Mouse (Mus musculus): ENCODE measurements around the gene Srpk3. TPM values are rescaled to one million over a fixed set of nuclear protein-coding genes. Genes with fewer than 3 reads are reported as not detected.

The Srpk3 gene
- total RNA-seq, 2 experiments from 2014 or later = 43.5 to 47.5 TPM

DNA sequence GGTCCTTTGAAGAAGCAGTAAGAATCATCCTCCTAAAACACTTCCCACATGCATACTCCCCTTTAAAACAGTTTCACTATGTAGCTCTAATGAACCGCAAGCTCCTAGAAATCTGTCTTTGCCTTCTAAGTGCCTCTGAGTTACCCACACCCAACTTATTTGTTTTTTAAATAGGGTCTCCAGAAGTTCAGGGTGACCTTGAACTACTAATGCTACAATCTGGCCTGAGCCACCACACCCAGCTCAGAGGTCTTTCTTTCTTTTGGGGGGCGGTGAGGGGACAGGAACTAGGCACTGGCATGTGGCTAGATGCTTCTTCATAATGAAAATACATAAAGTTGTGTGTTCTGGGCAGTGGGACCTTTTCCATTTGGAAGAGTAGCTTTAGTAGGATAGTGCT, 23.3 kb downstream of the Srpk3 start:
- no peak for DNase-seq
- intact Hi-C loops (cut with DNase I) = no loop called here

DNA sequence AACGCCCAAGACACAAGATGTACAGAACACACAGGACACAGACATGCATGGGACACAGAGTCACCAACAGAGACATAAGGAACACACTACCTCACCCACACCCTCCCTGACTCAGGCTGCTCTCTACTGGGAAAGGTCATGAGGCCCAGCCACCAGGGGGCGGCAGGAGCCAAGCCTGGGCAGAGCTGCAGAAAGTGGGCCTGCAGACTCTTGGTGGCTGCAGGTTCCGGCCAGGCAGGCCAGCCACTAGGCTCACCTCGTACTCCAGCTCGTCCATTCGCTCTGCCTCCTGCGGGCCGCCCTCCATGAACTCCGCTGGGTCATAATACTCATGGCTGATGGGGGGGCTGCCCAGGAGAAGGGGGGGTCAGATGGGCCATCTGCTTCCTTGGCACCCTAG, 24.3 kb downstream of the Srpk3 start:
- DNase-seq = peak; percentile 59 to 72
- intact Hi-C loops (cut with DNase I) = loop anchor here (2.0 kb wide), 2 partner anchors 96 to 148 kb away; no protein-coding TSS in a partner anchor

DNA sequence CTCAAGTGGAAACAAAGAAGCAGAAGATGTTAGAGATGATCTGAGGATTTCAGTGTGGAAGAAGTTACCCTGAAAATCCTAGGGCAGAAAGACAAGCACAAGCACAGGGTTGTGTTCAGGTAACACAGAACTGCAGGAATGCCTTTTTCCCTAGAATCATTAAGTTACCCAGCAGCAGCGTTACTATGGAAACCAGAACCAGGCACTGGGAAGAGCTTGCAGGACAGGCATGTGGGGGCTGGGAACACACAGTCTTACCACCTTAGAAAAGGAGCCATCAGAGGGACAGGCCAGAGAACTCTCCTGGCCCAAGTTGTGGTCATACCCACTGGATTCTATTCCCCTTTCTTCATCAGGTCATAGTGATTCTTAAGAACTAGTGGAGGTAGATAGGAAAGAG, 31.6 kb downstream of the Srpk3 start:
- DNase-seq = no peak
- intact Hi-C loops (cut with DNase I) = no loop called here

DNA sequence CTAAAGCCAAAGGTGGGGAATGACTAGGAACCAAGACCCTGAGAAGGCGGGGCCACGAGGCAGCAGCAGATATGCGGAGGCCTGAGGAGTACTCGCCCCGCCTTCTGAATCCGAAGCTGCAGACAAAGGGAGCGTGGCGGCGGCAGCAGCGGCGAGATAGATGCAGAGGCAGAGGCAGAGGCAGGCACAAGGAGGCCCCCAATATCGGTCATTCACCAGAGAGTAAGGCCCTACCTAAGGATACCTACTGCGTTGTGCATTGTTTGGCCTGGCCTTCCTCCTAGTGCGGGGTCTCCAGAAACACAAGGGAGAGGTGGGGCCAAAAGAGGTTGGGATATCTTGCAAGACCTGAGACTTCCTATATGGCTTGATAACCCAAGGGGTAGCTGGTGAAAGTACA, 40.9 kb downstream of the Srpk3 start:
- no peak for DNase-seq
- intact Hi-C loops (cut with DNase I) = no loop called here

- intact Hi-C loops (cut with DNase I) = no loop called here
- DNase-seq = no peak
These were observed 42.5 kb downstream of the Srpk3 start for GRCm38 (mm10) chrX:73816596-73817314.

GRCm38 (mm10) chrX:73823747-73824146, 49.5 kb downstream of the Srpk3 start:
- intact Hi-C loops (cut with DNase I) = no loop called here
- no peak for DNase-seq

DNA sequence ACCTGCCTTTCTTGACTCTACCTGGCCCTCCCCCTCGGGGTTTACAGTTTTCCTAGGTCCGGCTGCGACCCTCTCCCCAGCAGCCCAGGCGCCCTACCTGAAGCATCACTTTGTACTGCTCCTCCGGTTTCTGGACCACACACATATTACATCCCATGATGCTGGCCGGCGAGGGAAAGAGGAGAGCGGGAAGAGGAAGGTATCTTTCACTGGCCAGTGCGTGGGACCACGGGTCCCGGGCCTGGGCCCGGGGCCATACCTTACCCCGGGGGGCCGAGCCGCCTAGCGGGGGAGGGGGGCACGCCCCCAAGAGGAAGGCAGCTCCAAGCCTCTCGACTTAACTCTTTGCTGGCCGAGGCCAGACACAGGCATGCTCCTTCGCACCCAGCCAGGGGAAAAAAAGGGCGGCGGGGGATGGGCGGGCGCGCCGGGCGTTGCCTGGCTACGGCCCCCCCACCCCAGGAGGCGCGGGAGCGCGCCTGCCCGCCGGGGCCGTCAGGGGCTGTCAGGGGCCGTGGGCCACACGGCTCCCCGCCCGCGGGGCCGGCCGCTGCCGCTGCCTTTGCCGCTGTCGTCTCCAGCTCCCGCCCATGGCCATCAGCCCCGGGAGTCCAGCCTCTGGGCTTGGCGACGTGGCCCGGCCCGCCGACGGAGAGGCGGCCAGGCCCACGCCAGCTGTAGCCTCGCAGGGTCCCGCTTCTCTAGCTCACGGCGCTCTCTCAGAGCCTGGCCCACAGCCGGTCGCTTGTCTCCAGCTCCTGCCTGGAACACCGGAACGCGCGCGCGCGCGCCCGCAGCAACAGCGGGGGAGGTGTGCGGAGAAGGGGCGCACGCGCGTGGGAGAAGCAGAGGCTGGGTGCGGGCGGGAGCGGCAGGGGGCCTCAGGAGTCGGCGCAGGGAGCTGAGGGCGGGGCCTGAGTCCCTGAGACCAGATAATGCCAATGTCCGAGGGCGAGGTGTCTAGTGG, 50.3 kb downstream of the Srpk3 start, which contains the start of gene Pdzd4:
Pdzd4 (minus strand) TSS at position 785 of the 967 bp plus-strand sequence.
- intact Hi-C loops (cut with DNase I) = no loop called here
- peak; percentile 14 to 25 for DNase-seq

Other genes starting within 250 kb of the Srpk3 start
- gene Dusp9, start 135.0 kb upstream of the Srpk3 start, total RNA-seq (2021) = not detected
- gene Pnck, start 114.3 kb upstream of the Srpk3 start, total RNA-seq (2021) = 10 to 100 TPM in 1 of 2 experiments, 1 to 10 TPM in 1; 8.2 to 11.4 TPM
- gene Slc6a8, start 101.3 kb upstream of the Srpk3 start, total RNA-seq (2021) = 100 to 1,000 TPM; 105 to 106 TPM
- 10 to 100 TPM; 45.9 to 47.7 TPM for gene Bcap31, start 58.2 kb upstream of the Srpk3 start, total RNA-seq (2021)
- gene Abcd1, start 57.8 kb upstream of the Srpk3 start, total RNA-seq (2021) = 10 to 100 TPM; 23.0 to 25.3 TPM
- gene Plxnb3, start 17.3 kb upstream of the Srpk3 start, total RNA-seq (2021) = under 1 TPM; 0.64 TPM
- 100 to 1,000 TPM; 401 to 409 TPM for gene Idh3g, start 12.5 kb downstream of the Srpk3 start, total RNA-seq (2021)
- gene Ssr4, start 12.6 kb downstream of the Srpk3 start, total RNA-seq (2021) = 10 to 100 TPM; 69.3 to 83.2 TPM
- gene Pdzd4, start 50.6 kb downstream of the Srpk3 start, total RNA-seq (2021) = under 1 TPM; 0.56 to 0.96 TPM
- not detected for gene Avpr2, start 117.7 kb downstream of the Srpk3 start, total RNA-seq (2021)
- 1 to 10 TPM; 1.8 to 2.3 TPM for gene L1cam, start 121.7 kb downstream of the Srpk3 start, total RNA-seq (2021)
- 1 to 10 TPM in 1 of 2 experiments, under 1 TPM in 1; 0.67 to 1.0 TPM for gene Arhgap4, start 147.5 kb downstream of the Srpk3 start, total RNA-seq (2021)
- 10 to 100 TPM; 52.9 to 57.1 TPM for gene Naa10, start 147.5 kb downstream of the Srpk3 start, total RNA-seq (2021)
- 1 to 10 TPM; 1.8 to 2.5 TPM for gene Renbp, start 156.4 kb downstream of the Srpk3 start, total RNA-seq (2021)
- 10 to 100 TPM; 30.2 to 32.1 TPM for gene Hcfc1, start 192.0 kb downstream of the Srpk3 start, total RNA-seq (2021)
- 10 to 100 TPM; 40.0 to 41.4 TPM for gene Irak1, start 249.5 kb downstream of the Srpk3 start, total RNA-seq (2021)

Data from gastrocnemius, postnatal 36 days (tissue).